Mouse (Mus musculus) forebrain, embryonic 11.5 days (tissue): ENCODE measurements around the gene St6galnac5. TPM values are rescaled to one million over a fixed set of nuclear protein-coding genes. Genes with fewer than 3 reads are reported as not detected.

ENCODE experiments used
- ATAC-seq: fragments of 200-750 bp; cut with Nextera tagmentation; replicated peaks from 2 replicates; pipeline ENCODE4 v1.8.0; 2017; ENCODE audit warnings: moderate TSS enrichment; ENCODE audit not compliant: low FRiP score
- DNase-seq: peaks from one replicate; pipeline ENCODE4 v3.0.0-alpha.2; 2017; ENCODE audit warnings: low spot score
- H3K27ac ChIP-seq: fragments of 300-500 bp; sonication (generic); 2 replicates; pipeline ENCODE4 v1.5.1; 2014; ENCODE audit warnings: low read depth, low read length
- H3K27me3 ChIP-seq: fragments of 300-500 bp; sonication (generic); 2 replicates; pipeline ENCODE4 v1.6.1; 2014; ENCODE audit warnings: mild to moderate bottlenecking, low read length, mixed read lengths; ENCODE audit not compliant: control insufficient read depth, insufficient read depth
- H3K36me3 ChIP-seq: fragments of 300-500 bp; sonication (generic); 2 replicates; pipeline ENCODE4 v1.6.1; 2014; ENCODE audit warnings: mild to moderate bottlenecking, low read length, moderate library complexity, mixed read lengths; ENCODE audit not compliant: control insufficient read depth, insufficient read depth
- H3K4me1 ChIP-seq: fragments of 300-500 bp; sonication (generic); replicated peaks from 2 replicates; pipeline ENCODE4 v1.6.1; 2014; ENCODE audit warnings: low read length, mixed read lengths; ENCODE audit not compliant: control insufficient read depth, insufficient read depth
- H3K4me2 ChIP-seq: fragments of 300-500 bp; sonication (generic); 2 replicates; pipeline ENCODE4 v1.6.1; 2014; ENCODE audit warnings: low read depth, mild to moderate bottlenecking, low read length, moderate library complexity, mixed read lengths; ENCODE audit not compliant: severe bottlenecking
- H3K4me3 ChIP-seq: fragments of 300-500 bp; sonication (generic); 2 replicates; pipeline ENCODE4 v1.5.1; 2014; ENCODE audit warnings: low read depth, low read length
- H3K9ac ChIP-seq: fragments of 300-500 bp; sonication (generic); 2 replicates; pipeline ENCODE4 v1.6.1; 2014; ENCODE audit warnings: low read length
- H3K9me3 ChIP-seq: fragments of 300-500 bp; sonication (generic); 2 replicates; pipeline ENCODE4 v1.6.1; 2016; ENCODE audit warnings: low read length, mixed read lengths; ENCODE audit not compliant: control insufficient read depth
- WGBS: fragments of 180-500 bp; shearing (Covaris S2); extraction: QIAGEN DNeasy Blood & Tissue Kit; methylation state at CpG from one replicate; pipeline ENCODE4 v1.1.7; 2014; 5-methylcytosine and 5-hydroxymethylcytosine counted together
- polyA plus RNA-seq: library from polyadenylated mRNA; unstranded; fragments of >200 nt; fragmentation: Nextera tagmentation; extraction: Ambion mirVana; gene quantifications from 2 replicates; pipeline ENCODE4 v1.2.1, GENCODE M21; 2014

The St6galnac5 gene
- polyA plus RNA-seq, 1 experiment from 2014 or later, result 0.69 TPM

DNA sequence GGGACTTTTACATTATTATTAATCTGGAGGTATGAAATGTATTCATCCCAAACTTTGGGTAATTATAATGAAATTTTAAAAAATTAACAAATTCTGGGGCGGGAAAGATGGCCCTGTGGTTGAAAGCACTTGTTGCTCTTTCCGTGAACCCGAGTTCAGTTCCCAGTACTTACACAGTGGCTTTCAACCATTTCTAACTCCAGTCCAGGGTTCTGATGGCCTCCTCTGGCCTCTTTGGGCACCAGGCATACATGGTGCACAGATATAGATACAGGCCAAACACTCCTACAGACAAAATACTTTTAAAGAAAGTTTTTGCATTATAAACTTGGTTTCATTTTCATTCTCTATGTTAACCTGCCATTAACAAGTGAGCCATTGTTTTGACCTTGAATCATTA lies 68.4 kb downstream of the St6galnac5 start:
- Histone ChIP-seq H3K27me3 (no peaks in the 10 kb centered on the region), H3K27ac (no peak overlapping the region), H3K4me3 (no peak overlapping the region), H3K36me3 (no peaks in the 10 kb centered on the region), H3K9ac (no peak overlapping the region), H3K4me1 (no peaks in the 10 kb centered on the region), H3K4me2 (no peak overlapping the region), H3K9me3 (no peaks in the 10 kb centered on the region)
- WGBS, result 96% methylated on average over 3 of the region's 3 CpGs
- no peak for ATAC-seq
- DNase-seq, result no peak

DNA sequence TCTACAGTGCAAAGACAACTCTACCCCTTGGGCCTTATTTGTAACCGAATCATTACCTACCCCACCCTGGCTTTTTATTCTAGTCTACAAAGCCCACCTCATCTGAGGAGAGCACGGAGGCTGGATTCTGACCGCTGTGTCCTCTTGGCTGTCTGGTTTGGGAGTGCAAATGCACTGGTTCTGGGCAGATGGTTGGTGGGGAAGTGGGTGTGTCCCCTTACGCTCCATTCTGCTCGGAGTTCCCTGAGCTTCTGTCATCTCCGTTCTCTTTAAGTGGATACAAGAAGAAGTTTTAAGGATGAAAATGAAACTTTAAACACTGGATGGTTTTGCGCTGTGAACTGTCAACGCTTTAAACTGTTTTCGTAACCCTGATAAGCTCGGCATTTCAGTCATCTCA lies 68.9 kb downstream of the St6galnac5 start:
- Histone ChIP-seq H3K27ac (no peak overlapping the region), H3K9ac (no peak overlapping the region), H3K9me3 (no peaks in the 10 kb centered on the region), H3K4me2 (no peak overlapping the region), H3K4me1 (no peaks in the 10 kb centered on the region), H3K36me3 (no peaks in the 10 kb centered on the region), H3K27me3 (no peaks in the 10 kb centered on the region), H3K4me3 (no peak overlapping the region)
- no peak for DNase-seq
- no peak for ATAC-seq
- 97% methylated on average over 10 of the region's 10 CpGs for WGBS

DNA sequence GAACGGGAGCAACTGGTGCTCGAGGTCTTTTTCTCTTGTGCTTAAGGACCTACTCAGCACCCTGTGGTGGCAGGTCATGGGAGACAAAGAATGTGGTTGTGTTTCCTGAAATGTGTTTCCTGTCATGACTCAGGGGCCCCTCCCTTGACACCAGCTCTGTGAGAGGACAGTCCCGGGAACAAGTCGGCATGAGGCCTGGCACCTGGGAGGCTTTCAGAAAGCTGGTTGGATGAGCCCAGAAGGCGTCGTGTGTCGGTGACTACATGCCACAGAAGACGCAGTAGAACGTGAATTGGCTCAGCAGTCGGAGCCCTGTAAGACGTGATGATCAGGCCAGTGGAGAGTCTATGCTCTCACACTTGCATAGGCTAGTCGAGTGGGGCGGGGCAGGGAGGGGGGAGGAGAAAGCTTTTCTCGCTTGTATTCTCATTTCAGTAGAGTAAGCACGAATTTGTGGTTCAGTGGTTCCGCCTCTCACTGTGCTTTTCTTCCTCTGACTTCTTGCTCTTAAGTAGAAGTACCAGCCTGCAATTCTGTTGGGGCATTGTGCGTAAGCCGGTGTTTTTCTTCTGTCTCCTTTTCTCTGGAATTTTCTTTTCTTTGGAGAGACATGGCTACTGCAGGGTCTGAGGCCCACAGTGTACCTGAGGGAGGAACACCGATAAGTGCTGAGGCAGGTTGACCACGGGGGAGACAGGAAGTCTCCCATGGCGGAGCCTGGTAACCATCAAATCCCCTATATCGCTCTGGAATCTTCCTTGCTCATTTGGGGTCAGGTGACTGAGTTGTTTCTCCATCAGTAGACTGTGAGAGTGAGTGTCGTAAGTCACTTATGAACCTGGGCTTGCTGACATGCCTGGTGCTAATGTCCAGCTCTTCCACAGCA lies 69.6 kb downstream of the St6galnac5 start:
- no peak for DNase-seq
- no peak overlapping the region for H3K27ac ChIP-seq
- no peak for ATAC-seq

DNA sequence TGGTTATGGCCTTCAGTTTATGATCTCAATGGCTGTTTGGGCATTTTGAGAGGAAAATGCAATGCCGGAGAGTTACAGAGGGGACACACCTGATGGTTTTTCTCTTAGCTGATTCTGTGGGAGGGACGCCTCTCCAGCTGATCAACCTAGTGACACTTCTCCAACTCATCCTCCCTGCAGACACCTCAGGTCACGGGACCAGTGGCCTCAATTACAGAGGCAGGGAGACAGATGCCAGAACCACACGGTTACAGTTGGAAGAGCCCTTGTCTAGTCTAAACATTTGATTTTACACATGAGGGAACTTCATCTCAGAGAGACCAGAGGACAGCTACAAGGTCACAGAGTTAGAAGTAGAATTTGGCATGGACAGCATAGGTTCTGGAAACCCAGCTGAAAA lies 70.5 kb downstream of the St6galnac5 start:
- no peak for DNase-seq
- Histone ChIP-seq H3K36me3 (no peaks in the 10 kb centered on the region), H3K9me3 (no peaks in the 10 kb centered on the region), H3K9ac (no peak overlapping the region), H3K27me3 (no peaks in the 10 kb centered on the region), H3K4me3 (no peak overlapping the region), H3K27ac (no peak overlapping the region), H3K4me1 (no peaks in the 10 kb centered on the region), H3K4me2 (no peak overlapping the region)
- 85% methylated on average over 4 of the region's 4 CpGs for WGBS
- ATAC-seq, result no peak

More for the DNA sequence above, 69.6 kb downstream of the St6galnac5 start:
- Histone ChIP-seq H3K9ac (no peak overlapping the region), H3K4me3 (no peak overlapping the region), H3K4me1 (no peaks in the 10 kb centered on the region), H3K4me2 (no peak overlapping the region), H3K36me3 (no peaks in the 10 kb centered on the region), H3K9me3 (no peaks in the 10 kb centered on the region), H3K27me3 (no peaks in the 10 kb centered on the region)
- WGBS, result 86% methylated on average over 23 of the region's 23 CpGs

DNA sequence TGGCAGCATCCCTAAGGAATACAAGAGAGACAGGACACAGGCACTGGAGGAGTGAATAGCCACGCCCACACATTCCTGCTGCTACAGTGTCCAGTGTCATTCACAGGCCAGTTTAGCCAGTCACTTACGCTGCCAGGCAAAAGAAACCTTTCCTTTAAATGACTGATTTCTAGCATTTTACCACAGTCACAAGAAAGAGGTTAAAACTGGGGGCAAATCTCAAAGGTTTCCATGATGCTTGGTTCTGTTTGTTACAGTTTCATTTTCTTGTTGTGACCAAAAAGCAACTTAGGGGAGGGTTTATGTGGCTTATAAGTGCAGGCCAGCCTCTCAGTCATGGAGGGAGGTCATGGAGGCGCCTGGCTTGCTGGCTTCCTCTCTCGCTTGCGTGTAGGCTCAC lies 74.4 kb downstream of the St6galnac5 start:
- Histone ChIP-seq H3K27me3 (no peaks in the 10 kb centered on the region), H3K27ac (no peak overlapping the region), H3K4me3 (no peak overlapping the region), H3K9me3 (no peaks in the 10 kb centered on the region), H3K4me1 (no peaks in the 10 kb centered on the region), H3K36me3 (no peaks in the 10 kb centered on the region), H3K4me2 (no peak overlapping the region), H3K9ac (no peak overlapping the region)
- no peak for ATAC-seq
- no peak for DNase-seq
- WGBS, result 87% methylated on average over 5 of the region's 5 CpGs

DNA sequence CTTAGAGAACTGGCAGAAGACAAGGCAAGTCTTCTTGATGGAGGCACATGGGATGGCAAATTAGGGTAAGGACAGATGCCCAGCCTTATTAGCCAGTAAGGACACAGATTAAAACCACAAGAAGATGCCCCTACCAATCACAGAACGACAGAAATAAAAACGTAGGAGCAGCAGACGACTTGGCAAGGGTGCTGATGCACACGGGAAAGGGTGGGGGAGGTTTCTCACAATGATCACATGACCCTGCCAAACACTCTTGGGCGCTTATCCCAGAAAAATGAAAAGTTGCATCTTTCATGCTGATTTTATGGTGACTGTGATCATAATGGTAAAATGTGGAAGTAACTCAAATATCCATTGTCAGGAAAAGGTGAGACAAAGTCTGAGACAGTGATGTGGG lies 75.0 kb downstream of the St6galnac5 start:
- no peak for DNase-seq
- H3K4me3 ChIP-seq, result no peak overlapping the region
- no peak for ATAC-seq
- H3K9me3 ChIP-seq, result no peaks in the 10 kb centered on the region
- no peak overlapping the region for H3K27ac ChIP-seq
- no peaks in the 10 kb centered on the region for H3K36me3 ChIP-seq
- no peak overlapping the region for H3K9ac ChIP-seq
- H3K27me3 ChIP-seq, result no peaks in the 10 kb centered on the region
- WGBS, result 82% methylated on average over 5 of the region's 5 CpGs
- H3K4me2 ChIP-seq, result no peak overlapping the region
- no peaks in the 10 kb centered on the region for H3K4me1 ChIP-seq

DNA sequence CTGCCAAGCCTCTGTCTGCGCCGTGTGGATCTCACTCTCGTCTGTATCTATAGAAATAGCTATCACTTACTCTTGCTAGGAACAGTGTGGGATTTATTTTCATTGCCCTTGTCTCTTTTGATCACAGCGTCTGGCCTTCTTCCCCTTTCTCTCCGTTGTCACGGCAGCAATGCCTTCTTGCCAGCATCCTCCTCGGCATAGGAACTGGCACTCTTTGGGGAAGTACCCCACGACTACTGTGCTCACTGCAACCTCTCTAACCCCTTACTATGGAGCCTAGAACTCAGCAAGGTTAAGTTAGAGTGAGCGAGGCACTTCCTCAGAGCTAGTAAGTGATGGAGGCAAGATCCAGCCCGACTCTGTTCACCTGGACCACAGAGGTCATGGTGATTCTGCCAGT lies 76.2 kb downstream of the St6galnac5 start:
- Histone ChIP-seq H3K4me1 (no peaks in the 10 kb centered on the region), H3K36me3 (no peaks in the 10 kb centered on the region), H3K9ac (no peak overlapping the region), H3K4me3 (no peak overlapping the region), H3K9me3 (no peaks in the 10 kb centered on the region), H3K4me2 (no peak overlapping the region), H3K27me3 (no peaks in the 10 kb centered on the region), H3K27ac (no peak overlapping the region)
- DNase-seq, result no peak
- ATAC-seq, result no peak
- 82% methylated on average over 10 of the region's 10 CpGs for WGBS

DNA sequence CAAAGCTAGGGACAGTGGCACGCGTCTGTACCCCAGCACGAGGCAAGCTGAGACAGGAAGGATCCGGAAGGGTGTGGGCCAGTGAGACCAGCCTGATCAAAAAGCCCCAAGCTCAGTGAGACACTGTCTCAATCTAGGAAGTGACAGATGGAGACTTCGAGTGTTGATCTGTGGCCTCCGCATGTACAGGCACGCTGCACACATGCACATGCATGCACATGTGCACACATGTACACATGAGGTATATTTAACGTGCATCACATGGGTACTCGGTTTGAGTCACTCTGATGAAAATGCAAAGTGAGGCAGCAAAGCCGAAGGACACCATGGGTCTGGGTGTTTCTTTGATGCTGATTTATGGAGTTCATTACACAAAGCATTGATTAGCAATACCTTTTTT lies 77.0 kb downstream of the St6galnac5 start:
- H3K4me3 ChIP-seq, result no peak overlapping the region
- DNase-seq (no peak), ATAC-seq (no peak)
- no peak overlapping the region for H3K27ac ChIP-seq
- H3K27me3 ChIP-seq, result no peaks in the 10 kb centered on the region
- WGBS, result 89% methylated on average over 10 of the region's 10 CpGs
- no peak overlapping the region for H3K9ac ChIP-seq
- no peaks in the 10 kb centered on the region for H3K4me1 ChIP-seq
- H3K4me2 ChIP-seq, result no peak overlapping the region
- no peaks in the 10 kb centered on the region for H3K9me3 ChIP-seq
- no peaks in the 10 kb centered on the region for H3K36me3 ChIP-seq

DNA sequence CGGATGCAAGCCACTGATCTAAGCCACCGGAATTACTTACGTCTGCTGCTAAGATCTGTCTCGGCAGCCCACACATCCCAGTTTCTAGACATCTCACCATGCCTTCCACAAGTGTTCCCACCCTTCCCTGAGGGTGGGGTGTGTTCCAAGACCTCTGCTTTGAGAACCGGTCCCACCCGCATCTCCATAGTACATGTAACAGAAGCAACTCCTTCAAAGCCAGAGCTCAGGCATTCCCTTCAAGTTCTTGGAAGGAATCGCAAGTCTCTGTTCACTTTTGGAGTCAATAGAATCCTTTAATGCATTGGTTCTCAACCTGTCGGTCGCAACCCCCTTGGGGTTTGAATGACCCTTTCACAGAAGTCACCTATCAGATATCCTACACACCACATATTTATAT lies 83.1 kb downstream of the St6galnac5 start:
- H3K4me1 ChIP-seq, result no peaks in the 10 kb centered on the region

More for the DNA sequence above, 83.1 kb downstream of the St6galnac5 start:
- no peak overlapping the region for H3K9ac ChIP-seq
- DNase-seq (no peak), ATAC-seq (no peak)
- H3K9me3 ChIP-seq, result no peaks in the 10 kb centered on the region
- WGBS, result 94% methylated on average over 9 of the region's 9 CpGs
- H3K4me3 ChIP-seq, result no peak overlapping the region
- H3K36me3 ChIP-seq, result no peaks in the 10 kb centered on the region
- H3K4me2 ChIP-seq, result no peak overlapping the region
- no peaks in the 10 kb centered on the region for H3K27me3 ChIP-seq
- no peak overlapping the region for H3K27ac ChIP-seq
